Mouse (Mus musculus): ENCODE measurements around the gene Arrb1.

DNA sequence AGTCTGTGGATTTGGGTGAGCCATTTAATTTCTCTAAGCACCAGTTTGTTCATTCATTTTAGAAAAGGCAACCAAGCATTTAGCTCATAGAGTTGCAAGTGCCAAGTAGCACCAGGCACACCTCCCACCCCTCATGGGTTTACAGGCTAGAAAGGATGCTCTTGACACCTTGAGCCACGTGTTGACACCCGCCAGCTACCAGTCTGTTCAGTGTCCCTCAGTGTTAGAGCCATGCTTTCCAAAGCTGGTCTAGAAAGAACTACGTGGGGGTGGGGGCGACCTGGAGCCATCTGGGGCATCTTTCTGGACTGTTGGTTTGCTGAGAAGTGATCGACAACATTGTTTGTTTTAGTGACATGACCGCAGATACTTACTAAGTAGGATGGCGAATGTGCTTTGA lies 1.7 kb upstream of the Arrb1 start:
- TF ChIP-seq CTCF (IDR thresholded peaks at IDR 0.05; ENCODE audit: control insufficient read depth, insufficient read depth, insufficient read length) (no peak), FOSL1 (IDR thresholded peaks at IDR 0.05; ENCODE audit: insufficient read depth, low read length, poor library complexity, severe bottlenecking) (no peak), CEBPB (IDR thresholded peaks at IDR 0.05; ENCODE audit: low read depth) (no peak), MAX (IDR thresholded peaks at IDR 0.05) (no peak)

Measured in C2C12 (cell line).